Mouse (Mus musculus) retina, embryonic 14.5 days (tissue): Measurements from ENCODE around the gene Amz1.

ENCODE experiments used
- DNase-seq: peaks from one replicate; pipeline ENCODE4 v3.0.0-alpha.2; 2015; ENCODE audit warnings: low spot score

Amz1 gene

GRCm38 (mm10) chr5:140767704-140768141 is 43.8 kb downstream of the Amz1 start:
- DNase-seq = peak; percentile 79

- peak; percentile 19 for DNase-seq
These were observed 44.4 kb downstream of the Amz1 start for GRCm38 (mm10) chr5:140768333-140768732.

GRCm38 (mm10) chr5:140771612-140772011 is 47.7 kb downstream of the Amz1 start:
- DNase-seq = no peak

DNA sequence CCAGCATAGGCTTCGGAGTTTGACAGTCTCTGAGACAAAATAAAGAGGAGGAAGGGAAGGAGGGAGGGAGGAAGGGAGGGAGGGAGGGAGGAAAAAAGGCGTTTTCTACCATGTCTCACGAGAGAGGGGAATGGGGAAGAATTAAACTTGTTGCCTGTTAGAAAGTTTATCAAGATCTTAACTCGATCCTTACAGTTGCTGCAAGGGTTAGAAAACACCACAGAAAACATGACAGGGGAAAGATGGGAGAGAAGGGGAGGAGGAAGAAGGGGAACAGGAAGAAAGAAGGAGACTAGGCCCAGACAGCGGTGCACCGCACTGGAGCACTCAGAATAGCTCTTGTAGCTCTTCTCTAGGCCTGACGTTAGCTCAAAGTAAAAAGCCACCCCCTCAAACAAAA is 48.2 kb downstream of the Amz1 start:
- DNase-seq = no peak

- no peak for DNase-seq
These were observed 51.2 kb downstream of the Amz1 start for GRCm38 (mm10) chr5:140775111-140775510.

DNA sequence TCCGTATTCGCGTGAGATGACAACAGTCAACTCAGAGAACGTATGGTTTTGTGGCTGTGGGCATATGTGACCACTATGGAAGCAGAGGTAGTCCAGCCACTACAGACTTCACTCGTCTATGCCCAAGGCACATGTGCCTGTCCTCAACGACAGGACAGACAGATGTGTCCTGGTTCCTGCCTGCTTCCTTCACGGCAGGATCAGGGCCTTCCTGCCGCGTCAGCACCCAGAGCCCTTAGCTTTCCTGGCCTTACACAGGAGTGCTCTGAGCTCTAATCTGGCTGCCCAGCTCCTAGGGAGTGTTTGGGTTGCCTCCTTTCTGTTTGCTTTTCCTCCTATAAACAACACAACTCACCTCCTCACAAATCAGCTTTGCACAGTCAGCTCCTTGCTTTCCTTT is 53.0 kb downstream of the Amz1 start:
- no peak for DNase-seq

GRCm38 (mm10) chr5:140781122-140781521 is 57.2 kb downstream of the Amz1 start:
- DNase-seq = no peak

- no peak for DNase-seq
These were observed 58.1 kb downstream of the Amz1 start for GRCm38 (mm10) chr5:140781886-140782572.

DNA sequence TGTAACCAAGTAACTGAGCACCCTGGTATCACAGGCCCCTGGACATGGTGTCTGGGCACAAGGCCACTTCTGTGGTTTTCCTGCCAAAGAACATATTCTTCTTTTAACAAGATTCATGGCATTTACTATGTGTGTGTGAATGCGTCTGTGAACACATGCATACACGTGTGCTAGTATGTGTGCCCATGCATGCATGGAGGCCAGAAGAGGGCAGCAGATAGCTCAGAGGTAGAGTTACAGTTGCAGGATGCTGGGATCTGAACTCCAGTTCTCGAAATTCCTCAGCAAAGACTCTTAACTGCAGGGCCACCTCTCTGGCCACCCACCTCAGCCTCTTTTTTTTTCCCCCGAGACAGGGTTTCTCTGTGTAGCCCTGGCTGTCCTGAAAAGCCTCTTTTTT is 59.6 kb downstream of the Amz1 start:
- no peak for DNase-seq

DNA sequence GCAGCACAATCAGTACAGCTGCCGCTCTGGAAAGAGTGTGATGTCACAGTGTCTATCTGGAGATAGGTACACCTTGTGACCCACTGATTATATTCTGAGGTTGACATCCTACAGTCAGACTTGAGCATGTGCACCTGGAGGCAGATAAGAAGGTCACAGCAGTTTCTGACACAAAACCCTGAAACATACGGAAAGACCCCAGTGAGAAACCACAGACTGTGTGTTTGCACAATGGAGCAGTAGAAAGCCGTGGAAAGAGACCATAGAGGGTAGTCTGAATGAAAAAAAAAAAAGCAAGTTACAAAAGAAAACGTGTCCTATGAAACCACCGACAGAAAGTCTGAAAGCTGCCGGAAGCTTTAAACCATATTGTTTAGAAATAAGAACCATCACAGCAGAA is 60.4 kb downstream of the Amz1 start:
- DNase-seq = no peak

GRCm38 (mm10) chr5:140785240-140785872 is 61.4 kb downstream of the Amz1 start:
- DNase-seq = no peak

- DNase-seq = no peak
These were observed 65.6 kb downstream of the Amz1 start for GRCm38 (mm10) chr5:140789561-140789960.

DNA sequence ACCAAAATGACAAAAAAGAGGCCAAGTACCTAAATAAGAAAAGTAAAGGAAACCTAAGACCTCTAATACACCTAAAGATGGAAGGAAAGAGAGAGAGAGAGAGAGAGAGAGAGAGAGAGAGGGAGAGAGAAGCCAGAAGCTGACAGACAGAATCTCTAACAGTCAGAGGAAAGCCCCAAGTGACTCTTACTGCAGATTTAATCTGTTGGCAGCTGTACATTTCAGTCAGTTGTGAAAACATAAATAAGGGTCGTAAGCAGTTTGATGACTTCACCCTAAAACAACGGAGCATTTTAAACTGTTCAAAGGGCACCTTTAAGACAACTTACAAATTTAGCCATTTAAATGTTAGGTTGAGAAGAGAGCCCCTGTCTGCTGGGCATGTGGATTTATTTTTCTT is 66.5 kb downstream of the Amz1 start:
- DNase-seq = no peak

- peak; percentile 36 for DNase-seq
These were observed 67.3 kb downstream of the Amz1 start for GRCm38 (mm10) chr5:140790937-140791877.

DNA sequence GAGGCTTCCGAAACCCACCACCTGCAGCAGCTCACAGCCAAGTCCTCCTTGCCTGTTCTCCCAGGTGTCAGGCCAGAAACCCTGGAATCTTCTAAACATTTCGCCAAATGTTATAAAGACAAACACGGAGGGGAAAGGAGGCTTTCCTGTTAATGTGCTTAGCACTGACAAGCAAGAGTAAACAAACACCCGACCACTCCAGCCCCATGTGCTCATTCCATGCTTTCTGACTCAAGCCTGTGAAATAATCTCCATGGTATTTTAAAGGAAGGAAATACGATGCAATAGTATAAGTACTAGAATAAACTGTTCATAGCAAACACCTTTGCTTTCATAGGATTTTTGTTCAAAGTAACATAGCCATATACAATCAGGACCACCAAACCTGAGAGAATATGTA is 68.3 kb downstream of the Amz1 start:
- no peak for DNase-seq

DNA sequence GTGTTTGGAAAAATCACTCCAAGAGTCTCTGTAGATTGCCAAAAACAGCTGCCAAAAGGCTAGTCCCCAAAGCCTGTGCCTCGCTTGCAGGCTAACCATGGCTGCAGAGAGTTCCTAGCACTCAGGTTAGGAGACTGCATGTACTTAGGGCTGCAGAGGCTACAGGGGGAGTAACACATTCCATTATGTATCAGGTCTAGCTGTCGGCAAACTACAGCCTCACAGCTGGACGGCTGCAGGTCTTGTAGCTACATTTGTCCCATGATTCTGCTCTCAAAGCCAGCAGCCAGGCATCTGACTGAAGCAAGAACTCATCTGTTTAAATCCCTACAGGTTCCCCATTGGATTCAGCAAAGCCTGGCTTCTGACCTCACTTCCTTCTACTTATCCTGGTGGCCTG is 70.8 kb downstream of the Amz1 start:
- no peak for DNase-seq

- DNase-seq = no peak
These were observed 71.2 kb downstream of the Amz1 start for GRCm38 (mm10) chr5:140795176-140795575.

DNA sequence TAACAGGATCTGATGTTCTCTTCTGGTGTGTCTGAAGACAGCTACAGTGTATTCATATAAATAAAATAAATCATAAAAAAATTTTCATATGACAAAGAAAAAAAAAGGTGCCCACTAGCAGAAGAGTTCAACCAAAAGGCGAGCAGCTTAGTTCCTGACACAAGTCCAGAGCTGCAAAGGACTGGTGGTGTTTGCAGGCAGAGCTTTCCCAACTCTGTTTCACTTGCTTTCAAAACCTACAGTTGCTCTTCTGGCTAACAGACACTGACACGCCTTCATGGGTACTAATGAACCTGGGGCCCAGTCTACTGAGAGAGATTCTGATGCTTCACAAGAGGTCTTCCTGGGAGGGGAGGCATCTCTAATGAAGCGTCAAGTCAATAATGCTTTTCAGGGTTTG is 72.1 kb downstream of the Amz1 start:
- peak; percentile 19 for DNase-seq

DNA sequence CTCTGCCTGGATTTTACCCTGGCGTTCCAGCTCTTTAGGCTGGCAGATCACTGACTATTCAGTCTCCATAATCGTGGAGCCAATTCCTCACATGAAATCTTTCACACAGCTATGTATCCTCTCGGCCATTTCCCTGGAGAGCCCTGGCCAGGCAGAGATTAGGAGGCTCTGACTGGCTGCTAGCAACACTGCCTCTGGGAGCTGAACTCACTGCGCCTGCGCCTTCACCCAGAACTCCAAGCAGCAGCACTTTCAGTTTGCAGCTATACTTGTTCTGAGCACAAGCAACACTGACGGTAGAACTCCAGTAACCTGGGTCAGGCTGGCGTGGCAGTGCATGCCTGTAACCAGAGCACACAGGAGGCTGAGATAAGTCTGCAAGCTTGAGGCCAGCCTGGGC is 74.2 kb downstream of the Amz1 start:
- DNase-seq = no peak

- DNase-seq = no peak
These were observed 74.8 kb downstream of the Amz1 start for GRCm38 (mm10) chr5:140798775-140799174.

DNA sequence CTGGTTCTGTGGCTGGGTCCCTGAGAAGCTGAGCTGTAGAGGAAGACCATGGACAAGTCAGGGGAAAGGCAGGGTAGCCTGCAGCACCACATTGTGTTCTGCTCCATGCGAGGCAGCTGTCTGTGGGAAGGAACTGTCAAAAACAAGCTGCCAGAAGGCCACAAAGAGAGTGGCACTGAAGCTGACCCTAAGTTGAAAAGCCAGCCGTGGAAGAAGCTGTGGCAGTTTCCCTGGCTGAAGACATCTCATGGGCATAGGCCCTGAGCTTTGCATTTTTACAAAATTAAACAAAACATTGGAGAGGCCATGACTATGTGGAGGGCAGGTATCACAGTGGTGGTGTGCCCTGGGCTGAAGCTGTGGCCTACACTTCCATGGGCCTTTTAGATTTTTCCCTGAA is 75.3 kb downstream of the Amz1 start:
- DNase-seq = no peak

DNA sequence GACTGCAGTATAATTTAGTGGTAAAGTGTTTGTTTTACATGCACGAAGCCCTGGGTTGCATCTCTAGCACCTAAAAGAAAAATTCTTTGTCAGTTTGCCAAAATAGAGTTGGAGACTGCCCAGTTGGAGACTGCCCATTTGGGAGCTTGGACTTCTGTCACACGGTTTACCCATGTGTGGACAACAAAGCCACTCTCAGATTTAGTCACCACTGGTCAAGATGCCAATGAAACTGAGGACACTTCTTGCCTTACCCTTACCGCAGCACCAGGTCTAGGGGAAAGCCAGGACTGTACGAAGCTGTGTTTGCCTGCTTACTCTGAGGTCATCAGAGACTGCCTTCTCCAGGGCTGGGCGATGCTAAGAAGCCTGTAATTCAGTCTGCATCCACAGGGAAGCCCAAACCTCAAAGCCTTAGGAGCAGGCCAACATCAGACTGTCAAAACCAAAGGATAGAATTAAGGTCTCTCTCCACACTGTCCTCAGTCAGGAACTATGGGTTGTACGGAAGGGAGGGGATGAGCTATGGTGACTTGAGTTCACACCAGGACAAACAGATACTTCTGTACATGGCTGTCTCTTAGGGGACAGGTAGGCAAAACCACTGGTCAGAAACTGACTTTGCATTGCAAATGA is 76.5 kb downstream of the Amz1 start:
- no peak for DNase-seq
